Mouse (Mus musculus) lung, postnatal 0 days (tissue): ENCODE data around the gene Mmadhc. TPM values are rescaled to one million over a fixed set of nuclear protein-coding genes. Genes with fewer than 3 reads are reported as not detected.
A peak's percentile ranks its signal among the peaks of the same experiment; 100 is the strongest.

Experiments used
- ATAC-seq: fragments of 200-750 bp; cut with Nextera tagmentation; 2 replicates; pipeline ENCODE4 v1.8.0; 2017; ENCODE audit warnings: moderate library complexity
- DNase-seq: peaks from one replicate; pipeline ENCODE4 v3.0.0-alpha.2; 2016; ENCODE audit warnings: low spot score
- H3K27ac ChIP-seq: fragments of 300-500 bp; sonication (generic); 2 replicates; pipeline ENCODE4 v1.5.1; 2014; ENCODE audit warnings: antibody characterized with exemption, mild to moderate bottlenecking, low read length, mixed read lengths
- H3K27me3 ChIP-seq: fragments of 300-500 bp; sonication (generic); replicated peaks from 2 replicates; pipeline ENCODE4 v1.6.1; 2014; ENCODE audit warnings: low read length, mixed read lengths; ENCODE audit not compliant: insufficient read depth
- H3K36me3 ChIP-seq: fragments of 300-500 bp; sonication (generic); 2 replicates; pipeline ENCODE4 v1.6.1; 2014; ENCODE audit warnings: low read length, mixed read lengths; ENCODE audit not compliant: insufficient read depth
- H3K4me1 ChIP-seq: fragments of 300-500 bp; sonication (generic); 2 replicates; pipeline ENCODE4 v1.6.1; 2014; ENCODE audit warnings: antibody characterized with exemption, low read depth, low read length, mixed read lengths; ENCODE audit not compliant: insufficient read depth
- H3K4me2 ChIP-seq: fragments of 300-500 bp; sonication (generic); replicated peaks from 2 replicates; pipeline ENCODE4 v1.6.1; 2014; ENCODE audit warnings: low read depth, mild to moderate bottlenecking, low read length, moderate library complexity, mixed read lengths
- H3K4me3 ChIP-seq: fragments of 300-500 bp; sonication (generic); 2 replicates; pipeline ENCODE4 v1.5.1; 2014; ENCODE audit warnings: low read depth, low read length
- H3K9ac ChIP-seq: fragments of 300-500 bp; sonication (generic); replicated peaks from 2 replicates; pipeline ENCODE4 v1.6.1; 2014; ENCODE audit warnings: low read depth, mild to moderate bottlenecking
- H3K9me3 ChIP-seq: fragments of 300-500 bp; sonication (generic); 2 replicates; pipeline ENCODE4 v1.6.1; 2016; ENCODE audit warnings: low read length, mixed read lengths
- CTCF ChIP-seq: IDR thresholded peaks from 2 replicates; pipeline ENCODE4 v1.5.1; 2016; ENCODE audit warnings: antibody characterized with exemption, mild to moderate bottlenecking
- EP300 ChIP-seq: IDR thresholded peaks from 2 replicates; pipeline ENCODE4 v1.6.1; 2016; ENCODE audit warnings: antibody characterized with exemption, mild to moderate bottlenecking, control low read depth
- WGBS: fragments of 180-500 bp; shearing (Covaris S2); extraction: QIAGEN DNeasy Blood & Tissue Kit; methylation state at CpG from one replicate; pipeline ENCODE4 v1.1.7; 2014; 5-methylcytosine and 5-hydroxymethylcytosine counted together
- polyA plus RNA-seq: library from polyadenylated mRNA; unstranded; fragments of >200 nt; fragmentation: Nextera tagmentation; extraction: Ambion mirVana; gene quantifications from 2 replicates; pipeline ENCODE4 v1.2.1, GENCODE M21; 2015

The Mmadhc gene
- polyA plus RNA-seq, 1 experiment from 2014 or later = 109 TPM

DNA sequence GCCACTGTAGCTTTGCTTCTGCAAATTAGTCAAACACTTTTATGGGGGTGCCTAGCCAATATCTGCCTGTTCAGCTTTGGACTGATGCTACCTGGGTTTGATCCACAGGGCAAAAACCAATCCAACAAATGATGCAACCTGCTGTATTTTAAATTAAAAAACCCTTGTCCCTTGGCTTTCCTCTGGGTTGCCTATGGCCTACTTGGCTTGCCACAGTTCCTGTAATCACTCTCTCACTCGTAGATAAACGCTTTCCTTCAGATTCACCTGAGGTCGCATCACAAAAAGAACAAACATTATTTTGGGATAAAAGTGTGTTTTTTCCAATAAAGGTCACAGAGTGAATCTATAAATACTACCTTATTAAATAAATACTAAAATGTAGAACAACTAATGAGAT lies 3.0 kb downstream of the Mmadhc start:
- DNase-seq = no peak
- no peak for ATAC-seq
- peaks cover 12% of the 10 kb centered on the region; the same call in 1 of the 2 replicates for H3K4me1 ChIP-seq
- H3K4me2 ChIP-seq = no peak overlapping the region
- H3K36me3 ChIP-seq = peaks cover 11% of the 10 kb centered on the region
- H3K27me3 ChIP-seq = no peaks in the 10 kb centered on the region
- no peak overlapping the region for H3K4me3 ChIP-seq
- H3K9me3 ChIP-seq = no peaks in the 10 kb centered on the region
- no peak overlapping the region for H3K27ac ChIP-seq
- TF ChIP-seq EP300 = no peak
- no peak for TF ChIP-seq CTCF
- 74% methylated on average over 3 of the region's 3 CpGs for WGBS
- no peak overlapping the region for H3K9ac ChIP-seq

DNA sequence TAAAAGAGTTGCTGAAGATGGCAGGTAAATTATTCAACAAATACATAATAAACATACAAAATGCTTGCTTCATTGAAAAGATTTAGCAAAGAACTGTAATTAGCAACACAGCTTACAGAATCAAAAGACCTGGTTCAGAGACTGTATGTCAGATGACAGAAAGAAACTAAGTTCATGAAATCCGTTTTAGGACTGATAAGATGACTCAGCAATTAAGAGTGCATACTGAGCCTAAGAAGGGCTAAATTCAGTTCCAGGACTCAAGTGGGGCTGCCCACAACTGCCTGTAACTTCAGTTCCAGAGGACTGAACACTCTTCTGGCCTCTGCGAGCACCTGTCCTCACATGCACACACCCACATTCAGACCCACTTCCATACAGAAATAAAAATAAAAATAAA lies 4.7 kb downstream of the Mmadhc start:
- no peak for TF ChIP-seq EP300
- no peak for TF ChIP-seq CTCF
- peak; percentile 11 for DNase-seq
- Histone ChIP-seq H3K9me3 (no peaks in the 10 kb centered on the region), H3K4me3 (no peak overlapping the region), H3K27me3 (no peaks in the 10 kb centered on the region), H3K27ac (no peak overlapping the region), H3K4me1 (peaks cover 12% of the 10 kb centered on the region; the same call in 1 of the 2 replicates), H3K4me2 (no peak overlapping the region), H3K36me3 (peaks cover 18% of the 10 kb centered on the region), H3K9ac (no peak overlapping the region)
- 52% methylated on average over 2 of the region's 2 CpGs for WGBS
- no peak for ATAC-seq

- ATAC-seq (no peak), DNase-seq (peak; percentile 24)
- H3K36me3 ChIP-seq = peaks cover 18% of the 10 kb centered on the region
- peak; percentile 58 for TF ChIP-seq CTCF
- TF ChIP-seq EP300 = no peak
- peaks cover 12% of the 10 kb centered on the region; the same call in 1 of the 2 replicates for H3K4me1 ChIP-seq
- H3K27me3 ChIP-seq = no peaks in the 10 kb centered on the region
- H3K9me3 ChIP-seq = no peaks in the 10 kb centered on the region
- H3K4me2 ChIP-seq = no peak overlapping the region
- H3K4me3 ChIP-seq = no peak overlapping the region
- 90% methylated on average over 2 of the region's 2 CpGs for WGBS
- H3K27ac ChIP-seq = no peak overlapping the region
- no peak overlapping the region for H3K9ac ChIP-seq
Observed at GRCm38 (mm10) chr2:50290754-50291153, 5.8 kb downstream of the Mmadhc start.

- Histone ChIP-seq H3K4me3 (no peak overlapping the region), H3K4me1 (no peaks in the 10 kb centered on the region), H3K9ac (no peak overlapping the region), H3K9me3 (no peaks in the 10 kb centered on the region), H3K4me2 (no peak overlapping the region), H3K27ac (no peak overlapping the region), H3K27me3 (no peaks in the 10 kb centered on the region), H3K36me3 (peaks cover 9% of the 10 kb centered on the region)
- DNase-seq (peak; percentile 39), ATAC-seq (no peak)
- TF ChIP-seq EP300 (0 out of 2 replicates have a peak, but pooled peaks have one; percentile 7), CTCF (peak; percentile 61)
- 73% methylated on average over 3 of the region's 3 CpGs for WGBS
Observed at GRCm38 (mm10) chr2:50284781-50285180, 11.8 kb downstream of the Mmadhc start.

- WGBS = 73% methylated on average over 5 of the region's 5 CpGs
- peaks cover 11% of the 10 kb centered on the region for H3K36me3 ChIP-seq
Observed at GRCm38 (mm10) chr2:50284040-50284439, 12.6 kb downstream of the Mmadhc start.

DNA sequence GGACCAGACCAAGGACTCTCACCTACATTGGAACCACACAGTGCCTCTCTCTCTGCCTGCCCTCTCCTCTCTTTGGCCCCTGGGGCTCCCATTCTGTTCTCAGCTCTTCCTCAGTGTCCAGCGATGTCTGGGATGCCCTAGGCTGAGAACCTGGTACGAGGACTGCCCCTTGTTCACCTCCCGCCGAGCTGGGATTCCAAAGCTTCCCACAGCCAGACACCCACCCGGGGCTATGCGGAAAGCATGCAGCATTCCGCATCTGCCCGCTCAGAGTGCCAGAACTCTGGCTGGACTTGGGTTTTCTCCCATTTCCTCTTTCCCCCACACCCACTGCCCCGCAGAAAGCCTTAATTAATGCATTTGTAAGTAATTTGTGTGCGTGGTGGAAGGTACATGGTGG lies 19.9 kb downstream of the Mmadhc start:
- Histone ChIP-seq H3K4me3 (no peak overlapping the region), H3K9ac (no peak overlapping the region), H3K4me2 (no peak overlapping the region), H3K9me3 (no peaks in the 10 kb centered on the region), H3K4me1 (no peaks in the 10 kb centered on the region), H3K36me3 (peaks cover 8% of the 10 kb centered on the region), H3K27me3 (no peaks in the 10 kb centered on the region), H3K27ac (no peak overlapping the region)
- no peak for DNase-seq
- 78% methylated on average over 10 of the region's 10 CpGs for WGBS
- TF ChIP-seq CTCF (no peak), EP300 (no peak)
- no peak for ATAC-seq

More at GRCm38 (mm10) chr2:50284040-50284439, 12.6 kb downstream of the Mmadhc start:
- Histone ChIP-seq H3K4me1 (no peaks in the 10 kb centered on the region), H3K9me3 (no peaks in the 10 kb centered on the region), H3K9ac (no peak overlapping the region), H3K4me2 (no peak overlapping the region), H3K4me3 (no peak overlapping the region), H3K27ac (no peak overlapping the region), H3K27me3 (no peaks in the 10 kb centered on the region)
- no peak for TF ChIP-seq EP300
- TF ChIP-seq CTCF = no peak
- ATAC-seq (no peak), DNase-seq (no peak)

- Histone ChIP-seq H3K36me3 (no peaks in the 10 kb centered on the region), H3K27me3 (no peaks in the 10 kb centered on the region), H3K4me1 (no peaks in the 10 kb centered on the region), H3K9me3 (no peaks in the 10 kb centered on the region), H3K4me2 (no peak overlapping the region), H3K9ac (no peak overlapping the region), H3K27ac (no peak overlapping the region), H3K4me3 (no peak overlapping the region)
- no peak for DNase-seq
- TF ChIP-seq CTCF = no peak
- TF ChIP-seq EP300 = no peak
- WGBS = 50% methylated on average over 6 of the region's 6 CpGs
- ATAC-seq = no peak
Observed at GRCm38 (mm10) chr2:50273415-50273814, 23.2 kb downstream of the Mmadhc start.
